Mouse (Mus musculus): ENCODE results near the gene Eif4a3.

Eif4a3 gene

DNA sequence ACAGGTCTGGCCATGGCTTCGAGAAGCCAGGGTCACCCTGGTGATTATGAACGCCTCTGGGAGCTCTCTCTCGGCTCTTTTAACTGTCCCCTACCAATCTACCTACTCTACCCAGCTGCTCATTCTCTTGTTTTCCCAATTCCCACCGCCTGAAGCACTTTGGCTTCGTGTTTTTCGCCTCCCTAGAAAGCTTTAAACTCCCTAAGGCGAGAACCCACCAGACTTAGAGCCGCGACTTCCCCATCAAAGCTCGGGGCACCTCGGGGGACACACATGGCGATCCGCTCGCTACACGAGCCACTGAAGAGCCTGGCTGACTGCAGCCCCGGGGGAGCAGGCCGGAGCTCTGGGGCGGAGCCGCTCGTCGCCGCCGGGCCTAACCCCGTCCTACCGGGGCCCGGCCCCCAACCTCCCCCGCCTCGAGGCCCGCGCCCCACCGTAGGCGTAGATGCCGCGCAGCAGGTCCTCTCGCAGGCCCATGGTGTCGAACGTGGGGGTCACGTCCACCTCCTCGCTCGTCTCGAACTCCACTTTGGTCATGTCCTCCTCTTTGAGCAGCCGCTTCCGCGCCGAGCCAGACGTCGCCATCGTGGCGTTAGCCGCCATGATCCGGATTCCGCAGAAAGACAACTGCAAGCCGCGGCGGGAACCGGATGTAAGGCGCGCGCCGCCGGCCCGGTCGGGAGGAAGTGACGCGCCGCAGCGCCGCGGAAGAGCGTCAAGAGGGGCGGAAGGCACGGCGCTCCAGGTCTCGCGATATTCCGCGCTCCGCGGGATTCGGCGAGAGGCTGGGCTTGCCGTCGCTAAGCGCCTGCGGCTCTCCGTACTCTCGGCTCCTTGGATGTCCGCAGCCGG is at the start of gene Eif4a3:
TSS of gene Eif4a3 (minus strand) at position 699 of the 855 bp plus-strand sequence.
- peak; percentile 81 to 94 for DNase-seq (ENCODE audit: low read depth in 1 of 2, low spot score in 2 of 2)

DNA sequence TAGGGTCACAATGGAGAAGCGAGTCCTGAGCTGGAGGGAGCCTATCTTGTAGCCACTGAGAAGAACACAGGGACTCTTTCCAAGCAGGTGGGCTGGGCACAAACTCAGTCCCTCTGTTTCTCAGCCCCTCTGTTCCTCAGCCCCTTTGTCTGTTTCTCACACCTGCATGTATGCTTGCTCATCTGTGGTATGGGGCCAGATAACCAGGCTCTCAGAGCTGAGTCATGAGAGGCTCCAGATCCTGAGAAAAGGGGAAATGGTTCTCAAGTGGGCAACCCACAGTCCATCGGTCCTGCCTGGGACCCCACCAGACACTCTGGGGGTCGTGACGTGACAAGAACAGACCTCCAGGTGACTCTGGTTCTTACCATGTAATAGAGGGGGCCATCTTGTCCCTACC is 47.2 kb upstream of the Eif4a3 start:
- DNase-seq (ENCODE audit: low read depth in 1 of 2, low spot score in 2 of 2): no peak

DNA sequence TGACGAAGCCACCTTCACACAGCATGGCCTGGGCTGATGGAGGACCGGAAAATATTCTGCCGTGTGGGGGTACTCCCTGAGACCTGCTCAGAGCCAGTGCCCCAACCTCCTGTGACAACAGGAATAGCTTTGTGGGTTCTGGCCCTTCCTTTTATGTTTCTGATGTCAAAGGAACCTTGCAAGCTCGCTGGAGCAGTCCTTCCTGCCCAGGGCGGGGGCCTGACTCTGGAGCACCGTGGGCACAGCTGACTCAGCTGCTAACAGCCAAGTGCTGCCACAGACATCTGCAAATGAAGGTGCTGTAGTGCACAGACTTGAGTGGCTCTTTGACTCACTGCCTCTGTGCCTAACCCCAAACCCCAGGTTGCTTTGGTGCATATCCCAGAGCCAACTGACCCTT is 45.0 kb upstream of the Eif4a3 start:
- DNase-seq (ENCODE audit: low read depth in 1 of 2, low spot score in 2 of 2): no peak

DNA sequence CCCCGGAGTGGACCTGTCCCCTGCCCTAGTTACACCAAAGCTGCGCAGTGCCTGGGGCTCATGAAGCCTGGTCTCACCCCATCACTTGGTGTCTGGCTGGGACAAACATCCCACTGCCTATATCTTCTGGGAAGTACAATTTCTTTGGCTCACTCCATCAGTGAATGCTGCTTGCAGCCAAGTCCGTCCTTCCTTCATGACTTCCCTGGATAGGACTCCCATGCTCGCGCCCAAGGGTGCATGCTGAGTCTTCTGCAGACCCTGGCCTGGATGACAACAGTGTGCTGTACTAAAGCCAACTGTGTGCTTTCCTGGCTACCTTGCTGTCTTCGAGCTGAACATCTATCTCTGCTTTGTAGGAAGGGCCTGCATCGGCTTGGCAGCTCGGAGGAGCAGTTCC is 44.3 kb upstream of the Eif4a3 start:
- DNase-seq (ENCODE audit: low read depth in 1 of 2, low spot score in 2 of 2): no peak

DNA sequence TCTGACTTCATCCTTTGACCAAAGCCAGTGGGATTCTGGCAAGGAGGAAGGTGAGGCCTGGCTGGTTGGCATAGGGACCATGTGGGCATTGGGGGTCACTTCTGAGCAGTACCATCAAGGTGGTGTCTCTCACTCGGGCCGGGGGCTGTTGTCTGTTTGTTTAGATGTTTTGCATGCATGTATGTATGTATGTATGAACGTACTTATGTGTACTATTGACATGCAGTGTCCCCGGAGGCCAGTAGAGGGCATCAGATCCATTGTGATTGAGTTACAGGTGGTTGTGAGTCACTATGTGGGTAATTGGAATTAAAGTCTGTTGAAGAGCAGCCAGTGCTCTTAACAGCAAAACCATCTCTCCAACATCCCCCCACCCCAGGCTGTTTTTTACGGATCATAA is 39.7 kb upstream of the Eif4a3 start:
- DNase-seq (ENCODE audit: low read depth in 1 of 2, low spot score in 2 of 2): peak in 1 of 2 experiments; percentile 62

DNA sequence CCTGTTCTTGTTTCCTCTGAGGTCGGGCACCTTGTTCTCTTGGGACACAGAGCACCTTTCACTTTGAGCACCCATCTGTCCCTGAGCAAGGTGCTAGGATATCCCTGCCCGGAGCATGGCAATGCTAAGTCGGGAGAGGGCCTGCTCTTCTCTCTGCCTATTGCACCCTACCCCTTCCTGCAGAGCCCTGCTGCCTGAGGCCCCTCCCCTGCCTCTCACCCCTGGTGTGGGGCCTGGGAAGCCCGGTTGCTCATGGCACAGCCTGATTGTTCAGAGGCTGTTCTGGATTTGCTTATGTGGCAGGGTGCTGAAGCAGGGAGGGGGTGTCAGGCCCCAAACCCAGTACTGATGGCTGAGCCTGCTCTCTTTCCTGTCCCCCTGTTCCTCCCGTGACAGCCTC is 39.3 kb upstream of the Eif4a3 start:
- DNase-seq (ENCODE audit: low read depth in 1 of 2, low spot score in 2 of 2): no peak

DNA sequence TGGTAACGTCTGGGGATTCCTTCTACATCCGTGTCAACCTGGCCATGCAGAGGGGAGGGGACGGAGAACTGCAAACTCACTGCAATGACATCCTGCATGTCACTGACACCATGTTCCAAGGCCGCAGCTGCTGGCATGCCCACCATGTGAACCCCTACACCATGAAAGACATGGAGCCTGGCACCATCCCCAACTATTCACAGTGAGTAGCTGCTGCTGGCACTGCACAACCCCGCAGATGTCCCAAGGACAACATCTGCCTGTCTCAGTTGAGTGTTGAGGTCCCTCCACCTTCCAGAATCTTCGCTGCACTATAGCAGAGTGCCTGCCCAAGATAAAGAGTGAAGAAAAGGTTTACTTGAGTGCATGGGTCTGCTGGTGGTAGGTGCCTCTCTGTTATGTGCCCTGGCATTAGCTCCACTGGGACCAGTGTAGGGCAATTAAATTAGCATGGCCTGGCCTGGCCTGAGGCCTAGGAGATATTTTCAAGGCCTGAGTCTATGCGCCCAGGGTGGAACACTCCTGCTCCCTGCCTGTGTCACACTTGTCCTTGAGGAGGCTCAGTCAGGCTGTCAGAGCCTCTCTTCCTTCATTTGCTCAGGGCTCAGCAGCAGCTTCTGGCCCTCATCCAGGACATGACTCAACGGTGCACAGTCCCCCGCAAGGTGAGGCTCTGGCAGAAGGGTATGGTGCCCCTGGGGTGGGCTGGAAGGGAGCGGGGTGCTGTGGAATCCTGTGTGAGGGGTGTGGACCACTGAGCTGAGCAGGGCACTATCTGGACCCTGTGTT is 38.6 kb upstream of the Eif4a3 start:
- no peak for DNase-seq (ENCODE audit: low read depth in 1 of 2, low spot score in 2 of 2)

DNA sequence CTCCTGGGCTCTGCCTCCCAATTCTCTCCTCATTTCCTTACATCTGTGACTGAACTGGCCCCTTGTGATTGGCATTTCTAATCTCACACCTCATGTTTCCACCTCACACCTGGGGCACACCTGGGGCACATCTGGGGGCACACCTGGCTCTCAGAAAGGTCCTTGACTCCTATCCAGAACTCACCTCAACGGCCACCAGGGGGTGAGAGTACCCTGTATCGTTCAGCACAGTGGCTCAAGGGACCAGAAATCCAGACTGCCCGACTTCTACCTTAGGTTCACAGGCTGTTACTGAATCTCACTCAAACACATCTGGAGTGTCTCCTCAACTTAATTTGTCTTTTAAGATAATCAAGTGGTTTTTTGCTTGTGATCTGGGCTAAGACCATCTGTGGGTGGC is 32.1 kb upstream of the Eif4a3 start:
- DNase-seq (ENCODE audit: low read depth in 1 of 2, low spot score in 2 of 2): no peak

DNA sequence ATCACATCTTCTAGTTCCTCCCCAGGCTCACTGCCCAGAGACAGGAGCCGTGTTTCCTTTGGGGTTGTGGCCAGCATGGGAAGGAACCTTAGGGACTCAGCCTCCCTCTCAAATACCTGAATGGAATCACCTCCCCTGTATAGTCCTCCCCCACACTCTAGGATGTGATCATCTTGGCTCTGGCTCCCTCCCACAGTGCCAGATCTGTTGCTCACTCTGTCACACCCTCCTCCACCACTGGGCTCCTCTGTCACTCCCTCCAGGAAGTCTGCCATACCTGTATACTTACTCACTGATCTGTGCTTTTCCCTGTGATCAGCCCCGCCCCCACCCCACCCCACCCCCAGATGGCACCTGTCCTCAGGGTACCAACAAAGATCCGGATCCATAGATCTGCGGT is 30.7 kb upstream of the Eif4a3 start:
- DNase-seq (ENCODE audit: low read depth in 1 of 2, low spot score in 2 of 2): no peak

DNA sequence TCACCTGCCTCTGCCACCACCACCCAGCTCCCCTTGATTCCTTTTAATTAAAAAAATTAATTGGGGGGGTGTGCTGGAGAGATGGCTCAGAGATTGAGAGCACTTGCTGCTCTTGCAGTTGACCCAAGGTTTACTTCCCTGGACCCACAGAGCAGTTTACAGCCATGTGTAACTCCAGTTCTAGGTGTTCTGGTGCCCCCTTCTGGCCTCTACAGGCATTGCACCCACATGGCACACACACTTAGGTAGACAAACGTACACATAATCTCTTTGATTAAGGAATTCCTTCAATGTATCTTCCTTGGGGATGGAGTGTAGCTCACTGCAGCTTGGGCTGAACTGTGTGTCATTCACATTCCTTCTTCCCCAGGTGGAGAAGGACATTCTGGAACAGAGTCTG is 25.2 kb upstream of the Eif4a3 start:
- no peak for DNase-seq (ENCODE audit: low read depth in 1 of 2, low spot score in 2 of 2)

DNA sequence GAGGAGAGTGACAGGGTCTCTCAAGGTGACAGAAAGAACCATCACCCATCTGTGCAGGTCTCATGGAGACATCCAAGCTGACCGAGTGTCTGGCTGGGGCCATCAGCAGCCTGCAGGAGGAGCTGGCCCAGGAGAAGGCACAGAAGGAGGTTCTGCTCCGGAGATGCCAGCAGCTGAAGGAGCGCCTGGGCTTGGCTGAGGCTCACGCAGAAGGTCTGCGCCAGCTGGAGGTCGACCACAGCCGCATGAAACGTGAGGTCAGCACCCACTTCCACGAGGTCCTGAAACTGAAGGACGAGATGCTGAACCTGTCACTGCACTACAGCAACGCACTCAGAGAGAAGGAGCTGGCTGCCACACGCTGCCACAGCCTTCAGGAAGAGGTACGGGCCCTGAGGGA is 22.6 kb upstream of the Eif4a3 start:
- DNase-seq (ENCODE audit: low read depth in 1 of 2, low spot score in 2 of 2): no peak

DNA sequence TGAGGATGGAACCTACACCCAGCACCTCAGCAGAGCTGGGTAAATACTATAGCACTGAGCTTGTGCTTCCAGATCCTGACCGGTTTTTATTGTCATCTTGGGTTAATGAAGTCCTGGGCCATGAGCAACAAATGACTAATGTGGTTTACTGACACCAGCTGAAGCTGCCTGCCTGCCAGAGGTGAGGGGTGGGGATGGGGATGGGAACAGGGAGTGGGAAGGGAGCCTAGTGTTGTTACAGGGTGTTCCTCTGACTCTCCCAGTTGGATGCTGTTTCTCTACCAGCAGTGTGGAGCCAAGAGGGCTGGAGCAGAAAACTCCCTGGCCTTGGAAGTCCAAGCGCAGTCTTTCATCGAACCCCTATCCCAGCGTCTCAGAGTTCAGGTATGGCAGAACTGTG is 16.8 kb upstream of the Eif4a3 start:
- no peak for DNase-seq (ENCODE audit: low read depth in 1 of 2, low spot score in 2 of 2)

DNA sequence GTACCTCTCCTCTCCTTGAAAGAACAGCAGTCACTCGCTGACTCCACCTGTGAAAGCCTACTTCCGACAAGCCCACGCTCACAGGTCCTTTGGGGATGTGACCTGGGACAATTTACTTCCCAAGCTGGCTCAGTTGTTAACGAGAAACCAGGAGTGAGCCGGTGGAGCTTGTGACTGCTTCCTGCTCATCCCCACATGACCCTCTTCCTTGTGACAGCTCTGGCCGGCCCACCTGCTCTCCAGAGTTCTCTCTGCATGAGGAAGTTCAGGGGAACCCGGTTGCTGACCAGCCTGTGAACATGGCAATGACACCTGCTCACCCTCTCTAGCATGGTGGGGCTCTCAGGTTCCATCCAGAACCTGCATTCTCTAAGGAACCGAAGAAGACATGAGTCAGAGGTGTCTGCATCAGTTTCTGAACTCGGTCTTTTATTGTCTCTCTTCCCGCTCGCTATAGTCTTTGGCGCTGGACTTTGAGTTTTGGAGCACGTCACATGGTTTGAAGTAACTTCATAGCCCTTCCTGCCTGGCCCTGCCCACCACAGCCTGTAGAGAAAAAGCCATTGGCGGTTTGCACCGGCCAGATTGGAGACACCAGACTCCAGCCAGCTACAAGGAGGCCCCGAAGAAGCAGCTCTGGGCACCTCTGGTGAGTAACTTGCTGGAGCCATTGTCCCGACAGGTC is 14.5 kb upstream of the Eif4a3 start:
- DNase-seq (ENCODE audit: low read depth in 1 of 2, low spot score in 2 of 2): no peak

DNA sequence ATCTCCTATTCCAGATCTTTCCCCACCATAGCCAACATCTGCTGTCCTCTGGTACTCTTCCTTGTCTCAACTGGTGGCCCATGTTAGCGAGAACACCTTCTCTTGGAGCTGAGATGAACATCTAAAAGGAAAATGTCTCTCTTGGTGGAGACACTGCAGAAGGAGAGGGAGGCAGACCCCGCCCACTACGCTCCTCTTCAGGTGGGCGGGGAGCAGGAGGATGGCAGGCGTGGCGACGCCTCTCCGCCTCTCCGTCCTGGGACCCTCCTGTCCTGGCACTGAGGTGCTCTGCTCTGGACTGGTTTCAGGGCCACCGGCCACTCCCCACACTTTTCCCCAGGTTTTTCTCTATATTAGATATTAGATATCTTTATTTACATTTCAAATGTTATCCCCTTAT is 10.7 kb upstream of the Eif4a3 start:
- DNase-seq (ENCODE audit: low read depth in 1 of 2, low spot score in 2 of 2): no peak

DNA sequence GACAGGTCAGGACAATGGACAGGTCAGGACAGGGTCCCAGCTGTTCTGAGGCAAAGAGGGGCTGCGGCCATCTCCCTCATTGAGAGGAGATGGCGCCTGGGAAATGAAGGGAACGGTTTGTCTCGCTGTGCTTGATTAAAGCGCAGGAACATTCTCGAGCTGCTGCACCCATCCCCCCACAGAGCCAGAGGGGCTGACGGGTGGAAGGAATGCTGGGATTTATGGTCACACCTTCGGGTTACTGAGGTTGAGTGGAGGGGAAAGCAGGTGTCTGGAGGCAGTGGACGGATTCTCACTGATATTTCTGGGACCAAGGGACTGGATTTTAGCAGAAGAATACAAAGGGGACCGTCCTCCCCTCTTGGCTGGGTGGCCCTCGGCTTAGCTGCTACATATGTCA is 8.0 kb upstream of the Eif4a3 start:
- DNase-seq (ENCODE audit: low read depth in 1 of 2, low spot score in 2 of 2): no peak

DNA sequence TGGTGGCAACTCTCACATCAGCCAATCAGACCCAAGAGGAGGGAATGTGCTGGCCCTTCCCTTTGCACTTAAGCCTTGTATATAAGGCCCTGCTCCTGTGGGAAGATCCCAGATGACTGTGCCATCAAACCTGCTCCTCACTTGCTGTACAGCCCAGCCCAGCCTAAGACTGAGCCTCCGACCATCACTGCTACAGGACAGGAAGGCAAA is 7.7 kb upstream of the Eif4a3 start, which contains the start of gene Card14:
TSS of gene Card14 (plus strand) at position 111 of the 210 bp plus-strand sequence.
- no peak for DNase-seq (ENCODE audit: low read depth in 1 of 2, low spot score in 2 of 2)

DNA sequence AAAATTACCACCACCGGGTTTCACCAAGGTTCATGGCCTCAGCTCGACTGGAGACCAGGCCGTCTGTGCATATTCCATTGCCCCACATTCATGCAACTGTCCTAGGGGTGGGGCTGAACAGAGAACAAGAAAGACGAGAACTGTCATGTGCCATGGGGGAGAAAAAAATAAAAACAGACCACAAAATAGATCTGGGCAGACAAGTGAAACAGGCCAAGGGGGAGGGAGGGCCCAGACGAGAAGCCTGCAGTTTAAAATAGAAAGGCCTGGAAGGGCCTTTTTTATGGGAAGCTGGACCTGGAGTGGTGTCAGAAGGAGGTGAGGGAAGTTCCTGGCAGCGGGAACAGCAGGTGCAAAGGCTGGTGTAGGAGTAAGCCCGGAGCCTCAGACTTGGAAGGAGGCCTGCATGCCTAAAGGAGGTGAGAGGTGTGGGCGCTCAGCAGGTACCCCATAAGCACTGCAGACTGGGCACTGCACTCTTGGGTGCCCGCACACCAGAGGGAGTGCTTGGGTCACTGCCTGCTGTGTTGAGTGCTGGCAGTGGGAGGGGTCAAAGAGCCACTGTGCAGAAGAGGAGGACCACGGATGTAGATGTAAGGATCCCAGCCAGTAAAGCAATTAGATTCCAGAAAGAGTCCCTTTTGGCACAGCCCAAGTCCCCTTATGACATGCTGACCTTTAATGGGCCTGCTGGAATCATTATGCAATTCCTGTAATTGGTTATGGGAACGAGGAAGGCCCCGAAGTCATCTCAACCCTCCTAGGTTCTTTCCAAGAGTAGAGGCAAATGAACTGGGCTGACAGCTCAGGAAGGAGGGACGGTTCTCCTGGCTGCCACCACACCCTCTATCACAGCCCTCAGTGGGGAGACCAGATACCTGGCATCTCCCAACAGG is 7.1 kb upstream of the Eif4a3 start:
- no peak for DNase-seq (ENCODE audit: low read depth in 1 of 2, low spot score in 2 of 2)

DNA sequence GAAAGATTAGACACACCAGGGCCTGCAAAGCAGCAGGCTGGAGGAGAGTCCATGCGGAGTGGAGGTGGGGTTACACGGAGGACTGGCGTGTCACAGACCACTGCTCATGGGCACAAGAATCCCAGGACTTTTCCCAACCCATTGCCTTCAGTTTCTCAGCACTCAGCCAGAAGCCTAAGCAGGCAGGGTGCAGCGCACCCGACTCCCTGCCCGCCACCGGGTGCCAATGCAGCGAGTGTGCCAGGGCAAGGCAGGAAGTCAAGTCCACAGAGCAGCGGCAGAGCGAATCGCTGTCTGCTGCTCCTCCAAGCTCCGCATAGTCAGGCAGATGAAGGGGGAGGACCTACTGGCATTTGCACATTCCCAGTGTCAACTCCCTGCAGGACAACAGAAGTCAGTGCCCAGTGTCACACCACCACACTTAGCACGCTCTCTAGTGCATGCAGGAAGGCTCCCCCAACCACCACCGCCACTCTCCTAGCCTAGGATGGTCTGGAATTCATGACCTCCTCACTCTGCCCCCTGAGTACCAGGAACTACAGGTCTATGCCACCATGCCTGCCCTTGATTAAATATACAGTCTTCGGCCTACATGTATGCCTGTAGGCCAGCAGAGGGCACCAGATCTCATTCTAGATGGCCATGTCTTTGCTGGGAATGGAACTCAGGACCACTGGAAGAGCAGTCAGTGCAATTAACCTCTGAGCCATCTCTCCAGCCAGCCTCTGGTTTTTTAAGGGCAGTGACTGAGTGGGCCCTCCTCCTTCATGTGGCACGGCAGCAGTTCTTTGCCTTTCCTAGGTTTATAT is 5.2 kb upstream of the Eif4a3 start:
- DNase-seq (ENCODE audit: low read depth in 1 of 2, low spot score in 2 of 2): no peak

DNA sequence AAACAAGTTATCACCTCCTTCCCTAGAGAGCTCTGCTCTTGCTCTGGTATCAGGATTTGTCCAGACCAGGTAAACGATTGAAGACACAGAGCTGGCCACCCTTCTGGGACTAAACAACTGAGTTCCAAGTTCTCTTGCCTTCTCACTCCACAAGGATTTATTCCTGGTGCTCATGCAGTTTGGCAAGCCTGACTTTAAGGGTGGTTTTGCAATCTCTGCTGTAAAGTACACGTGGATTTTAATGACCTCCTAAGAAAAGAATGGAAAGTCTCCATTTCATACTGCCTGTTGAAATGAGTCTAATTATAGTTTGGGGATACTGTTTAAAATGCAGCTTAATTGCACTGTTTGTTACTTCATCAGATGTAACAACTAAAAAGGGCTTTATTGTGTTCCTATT is 1.1 kb upstream of the Eif4a3 start:
- no peak for DNase-seq (ENCODE audit: low read depth in 1 of 2, low spot score in 2 of 2)

DNA sequence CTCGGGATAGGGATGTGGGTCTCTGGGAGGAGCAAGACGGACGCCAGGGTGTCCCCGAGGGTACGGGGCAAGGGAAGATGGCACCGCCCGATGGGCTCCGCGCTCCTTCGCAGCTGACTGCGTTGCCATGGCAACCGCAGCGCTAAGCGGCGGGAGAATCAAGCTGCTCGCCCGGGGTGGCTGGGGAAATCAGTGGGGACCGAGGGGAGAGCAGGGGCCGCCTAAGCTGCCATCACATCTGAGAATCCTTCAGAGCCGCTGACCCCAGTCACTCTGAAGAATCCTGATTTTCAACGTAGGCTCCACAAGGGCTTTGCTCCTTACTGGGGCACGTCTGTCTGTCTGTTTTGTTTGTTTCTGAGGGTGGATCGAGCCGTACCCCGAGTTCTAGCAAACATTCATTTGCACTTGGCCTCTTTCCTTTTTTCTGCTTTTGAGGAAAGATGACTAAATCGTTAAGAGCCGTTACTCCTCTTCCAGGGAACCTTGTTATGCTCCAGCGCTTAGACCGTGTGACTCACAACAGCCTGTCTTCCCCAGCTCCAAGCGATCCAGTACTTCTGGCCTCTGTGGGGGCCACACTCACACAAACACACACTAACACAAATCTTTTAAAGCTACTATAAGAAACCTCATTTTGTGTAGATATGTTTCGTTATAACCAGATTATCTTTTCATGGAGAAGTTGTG is 502 bp upstream of the Eif4a3 start:
- DNase-seq (ENCODE audit: low read depth in 1 of 2, low spot score in 2 of 2): no peak

Measured in monocyte, adult 2 months (primary cell).